Mouse (Mus musculus): ENCODE measurements around the gene Ly6g5c.

- no peak for TF ChIP-seq CTCF (IDR thresholded peaks at IDR 0.05; ENCODE audit: borderline replicate concordance, insufficient read depth, low read depth, low read length)
- TF ChIP-seq POLR2A (IDR thresholded peaks at IDR 0.05; ENCODE audit: borderline replicate concordance, insufficient read depth, low read length): peak; percentile 82
Measured at GRCm38 (mm10) chr17:35088825-35089644, 19.0 kb upstream of the Ly6g5c start, which contains the start of gene Abhd16a.
